Mouse (Mus musculus) heart, postnatal 25 days (tissue): ENCODE data around the gene Olfr65. TPM values are rescaled to one million over a fixed set of nuclear protein-coding genes. Genes with fewer than 3 reads are reported as not detected.

Source experiments
- DNase-seq: peaks from one replicate; pipeline ENCODE4 v3.0.0; 2022; ENCODE audit warnings: low spot score
- intact Hi-C: fragments of 180-260 bp; cut with DNase I; formaldehyde crosslinking; loops from one replicate; pipeline ENCODE4 v1.15.1; 2025
- total RNA-seq, 2 experiments: library from RNA; stranded (reverse); gene quantifications; 2 replicates each; pipeline ENCODE4 v1.2.3; 2021

Gene Olfr65
- total RNA-seq: not detected

- intact Hi-C loops: no loop called here
- no peak for DNase-seq
Observed at GRCm38 (mm10) chr7:103903187-103903586, at the start of gene Olfr65. TSS of gene Olfr65 (plus strand) at chr7:103903487.

DNA sequence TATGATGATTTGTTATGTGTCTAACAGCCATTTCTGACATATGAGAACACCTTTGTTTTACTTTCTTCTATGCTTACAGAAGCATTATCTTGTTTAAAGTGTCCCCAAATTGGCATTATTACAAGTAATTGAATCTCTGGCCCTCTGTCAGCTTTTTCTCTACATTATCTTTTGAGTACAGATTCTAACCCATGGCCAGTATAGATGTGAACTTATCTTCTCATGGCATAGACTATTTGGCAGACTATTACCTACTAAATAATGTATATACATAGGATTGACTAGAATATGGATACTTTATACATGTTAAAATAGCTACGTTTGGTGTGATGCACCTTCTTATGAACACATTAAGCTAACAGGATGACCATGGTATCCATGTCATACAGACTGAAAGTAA is 48.6 kb upstream of the Olfr65 start:
- DNase-seq: no peak

DNA sequence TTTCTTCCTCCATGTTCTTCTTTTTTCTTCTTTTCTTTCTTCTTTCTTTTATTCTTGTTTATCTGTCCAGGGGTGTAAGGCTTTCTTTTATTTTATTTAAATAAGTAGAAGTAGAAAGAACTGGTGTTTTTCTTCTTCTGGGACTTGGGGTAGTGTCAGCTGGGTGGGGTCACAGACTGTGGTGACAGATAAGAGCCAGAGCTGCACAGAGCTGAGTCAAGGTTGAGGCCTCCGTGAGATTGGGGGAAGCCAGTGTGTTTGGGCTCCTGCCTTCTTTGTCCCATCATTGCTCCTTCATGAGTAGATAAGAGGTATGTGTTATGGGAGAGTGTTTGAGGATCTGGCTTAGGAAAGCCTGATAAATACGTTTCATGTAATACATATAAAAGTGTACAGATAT is 44.2 kb upstream of the Olfr65 start:
- intact Hi-C loops: no loop called here
- no peak for DNase-seq

More for the DNA sequence above, 48.6 kb upstream of the Olfr65 start:
- intact Hi-C loops: no loop called here

- intact Hi-C loops: no loop called here
- DNase-seq: peak; percentile 7
Observed at GRCm38 (mm10) chr7:103860855-103861254, 42.4 kb upstream of the Olfr65 start.

DNA sequence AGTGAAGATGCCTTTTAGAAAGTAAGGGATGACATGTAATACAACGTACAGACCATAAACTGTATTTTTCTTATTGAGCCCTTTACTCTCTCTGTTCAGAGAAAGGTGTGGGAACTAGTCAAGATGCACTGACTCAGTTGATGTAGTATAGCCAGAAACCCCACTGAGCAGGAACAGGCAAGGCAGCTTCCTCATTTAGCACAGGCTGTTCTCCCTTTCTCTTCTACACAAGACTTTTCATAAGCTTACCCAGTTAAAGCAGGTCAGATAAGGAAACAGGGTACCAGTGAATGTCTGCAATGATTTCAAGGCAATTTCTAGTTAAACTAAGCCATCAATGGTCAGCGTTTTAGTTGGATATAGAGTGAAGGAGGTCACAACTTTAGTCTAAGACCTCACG is 41.8 kb upstream of the Olfr65 start:
- intact Hi-C loops: no loop called here
- no peak for DNase-seq

DNA sequence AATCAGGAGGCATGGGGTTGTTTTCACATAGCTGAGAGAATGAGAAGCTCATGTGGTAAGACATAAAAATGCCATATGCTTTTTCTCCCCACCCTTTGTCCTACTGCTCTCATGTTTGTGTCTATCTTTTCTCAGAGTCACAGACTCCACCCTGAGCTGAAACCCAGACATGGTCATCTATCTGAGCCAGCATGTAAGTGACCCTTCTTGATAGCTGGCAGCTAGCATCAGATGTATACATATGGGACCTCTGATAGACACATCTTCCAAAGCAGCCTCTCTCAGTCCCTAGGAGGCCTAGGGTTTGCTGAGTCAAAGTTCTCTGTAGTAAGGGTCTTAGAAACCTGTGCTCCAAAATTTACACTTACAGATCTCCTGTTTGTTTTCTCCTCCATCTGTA is 37.6 kb upstream of the Olfr65 start:
- intact Hi-C loops: no loop called here
- no peak for DNase-seq

- intact Hi-C loops: loop anchor here (5.0 kb wide), 1 partner anchor 78 kb away; the partner anchor contains the start of gene Olfr67
- no peak for DNase-seq
Observed at GRCm38 (mm10) chr7:103870667-103871066, 32.6 kb upstream of the Olfr65 start.

GRCm38 (mm10) chr7:103873064-103873463 is 30.2 kb upstream of the Olfr65 start:
- no peak for DNase-seq
- intact Hi-C loops: loop anchor here (5.0 kb wide), 1 partner anchor 81 kb away; the partner anchor contains the start of gene Olfr67

DNA sequence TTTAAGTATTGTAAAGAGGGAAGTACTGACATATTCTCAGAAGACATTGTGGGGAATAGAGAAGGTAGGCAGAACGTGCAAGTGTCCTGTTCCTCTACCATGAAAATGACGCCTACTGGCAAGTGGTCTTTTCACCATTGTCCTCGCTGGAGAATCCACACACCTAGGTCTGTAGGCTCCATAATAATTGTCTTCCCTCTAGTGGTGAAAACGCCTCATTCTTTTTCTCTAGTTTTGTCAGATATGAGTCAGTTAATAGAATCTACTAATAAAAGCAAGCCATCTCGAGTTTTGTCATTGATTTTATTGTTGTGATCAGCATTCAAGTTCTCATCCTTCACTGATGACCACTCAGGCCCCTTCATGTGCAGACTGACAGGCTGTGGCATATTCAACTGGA is 28.8 kb upstream of the Olfr65 start:
- intact Hi-C loops: loop anchor here (5.0 kb wide), 1 partner anchor 82 kb away; the partner anchor contains the start of gene Olfr67
- no peak for DNase-seq

- intact Hi-C loops: no loop called here
- DNase-seq: no peak
Observed at GRCm38 (mm10) chr7:103877093-103877492, 26.2 kb upstream of the Olfr65 start.

DNA sequence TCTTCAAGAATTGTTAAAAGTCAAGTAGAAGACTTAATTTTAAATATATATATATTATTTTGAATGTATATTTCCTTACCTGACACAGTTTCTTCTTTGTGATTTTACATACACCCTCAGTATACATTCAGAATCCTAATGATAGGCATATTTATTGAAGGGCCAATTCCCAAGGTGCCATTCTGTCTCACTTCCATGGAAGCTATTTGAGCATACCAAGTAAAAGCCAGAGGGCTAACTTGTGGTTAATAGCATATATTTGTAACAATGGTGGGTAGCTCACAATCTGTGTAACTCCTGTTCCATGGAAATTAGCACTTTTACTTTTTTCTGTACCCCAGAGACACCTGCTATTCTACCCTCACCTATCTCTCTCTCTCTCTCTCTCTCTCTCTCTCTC is 17.1 kb upstream of the Olfr65 start, which contains the start of gene Olfr66:
Gene Olfr66 (minus strand): TSS at position 101 of the 400 bp plus-strand sequence.
- DNase-seq: no peak
- intact Hi-C loops: no loop called here

DNA sequence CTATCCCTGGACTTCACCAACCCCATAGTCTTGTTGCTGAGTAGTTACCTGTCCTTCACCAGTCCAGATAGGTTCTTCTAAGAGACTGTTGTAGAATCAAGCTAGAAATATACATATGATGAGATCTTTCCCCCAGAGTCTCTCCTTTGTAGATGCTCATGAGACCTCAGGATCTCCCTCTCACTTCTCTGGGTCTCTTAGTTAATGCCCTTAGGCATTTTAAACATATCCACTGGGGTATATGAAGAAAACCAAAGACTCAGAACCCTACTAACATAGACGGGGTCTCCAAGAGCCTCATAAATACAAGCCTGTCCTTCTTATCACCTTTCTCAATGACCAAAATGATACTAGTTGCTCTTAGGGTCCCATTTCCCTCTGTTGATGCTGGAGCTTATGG is 8.9 kb upstream of the Olfr65 start, which contains the start of gene Olfr64:
Gene Olfr64 (minus strand): TSS at position 101 of the 400 bp plus-strand sequence.
- no peak for DNase-seq
- intact Hi-C loops: no loop called here

DNA sequence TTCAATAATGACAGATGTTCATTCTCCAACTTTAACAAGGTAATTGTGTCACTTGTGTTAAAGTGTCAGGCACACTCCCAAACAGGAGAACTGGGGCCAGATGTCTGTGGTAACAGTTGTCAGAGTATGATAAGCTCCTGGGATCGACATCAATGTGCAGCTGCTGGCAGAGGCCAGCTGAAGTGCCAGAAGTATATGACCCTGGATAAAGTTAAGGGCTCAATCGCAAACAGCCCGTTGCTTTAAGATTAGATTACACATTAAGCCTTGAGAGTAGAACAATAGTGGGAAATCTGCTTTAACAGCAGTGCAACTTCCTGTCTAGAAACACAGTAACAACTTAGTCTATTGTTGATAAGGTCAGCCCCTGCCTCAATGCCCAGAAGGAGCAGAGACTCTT is 6.8 kb downstream of the Olfr65 start:
- intact Hi-C loops: no loop called here
- DNase-seq: no peak

GRCm38 (mm10) chr7:103912969-103913511 is 9.8 kb downstream of the Olfr65 start:
- intact Hi-C loops: loop anchor here (1.0 kb wide), 1 partner anchor 120 kb away; no protein-coding TSS in a partner anchor
- DNase-seq: no peak

DNA sequence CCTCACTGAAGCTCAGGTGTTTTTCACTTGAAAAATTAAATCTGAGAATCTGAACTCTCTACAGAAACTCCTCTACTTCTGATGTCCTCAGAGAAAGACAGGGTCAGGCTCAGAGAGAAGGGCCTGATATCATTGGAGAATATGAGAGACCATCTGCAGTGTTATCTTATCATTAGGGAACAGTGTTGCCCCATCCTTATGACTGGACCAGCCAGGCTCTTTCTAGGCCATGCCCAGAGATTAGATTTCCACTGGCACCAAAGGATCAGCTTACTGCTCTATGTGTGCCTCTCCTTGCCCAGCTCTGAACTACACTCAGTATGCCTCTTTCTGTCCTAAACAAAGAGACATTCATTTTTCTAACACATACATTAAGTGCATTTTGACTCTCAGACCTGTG is 12.1 kb downstream of the Olfr65 start:
- intact Hi-C loops: no loop called here
- no peak for DNase-seq

DNA sequence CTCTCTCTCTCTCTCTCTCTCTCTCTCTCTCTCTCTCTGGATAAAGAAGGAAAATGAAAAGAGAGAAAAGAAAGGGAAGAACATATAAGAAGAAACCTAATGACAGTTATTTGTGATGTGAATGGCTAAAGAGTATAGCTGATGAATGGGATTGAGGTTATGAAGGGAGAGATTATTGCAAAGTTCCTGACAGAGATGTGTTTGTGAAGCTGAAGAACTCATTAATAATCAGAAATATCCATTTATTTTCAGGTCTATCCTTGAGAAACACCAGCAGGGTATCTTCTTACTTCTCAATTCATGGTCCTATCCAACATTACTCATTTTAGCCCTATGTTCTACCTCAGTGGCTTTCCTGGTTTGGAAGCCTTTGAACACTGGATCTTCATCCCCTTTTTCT is 25.2 kb downstream of the Olfr65 start, which contains the start of gene Olfr631:
Gene Olfr631 (plus strand): TSS at position 301 of the 400 bp plus-strand sequence.
- intact Hi-C loops: no loop called here
- DNase-seq: no peak

DNA sequence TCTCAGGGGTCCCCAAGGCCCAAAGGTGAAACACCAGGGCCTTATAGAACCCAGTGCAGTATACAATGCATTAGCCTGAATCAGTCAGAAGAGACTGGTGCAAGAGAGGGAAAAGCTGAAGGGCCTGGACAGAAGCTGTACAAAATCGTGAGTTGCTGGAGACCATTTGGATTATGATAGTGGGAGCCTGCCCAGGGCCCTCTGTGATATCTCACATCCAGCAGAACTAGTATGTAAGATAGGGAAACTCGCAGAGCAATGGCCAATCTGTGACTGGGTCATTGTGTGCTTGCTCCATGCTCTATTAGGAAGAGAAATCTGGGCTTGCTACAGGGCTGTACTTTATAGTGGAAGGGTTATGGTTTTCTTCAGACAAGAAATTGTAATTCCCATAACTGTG is 31.0 kb downstream of the Olfr65 start, which contains the start of gene Olfr632:
Gene Olfr632 (plus strand): TSS at position 84 of the 400 bp plus-strand sequence.
- intact Hi-C loops: no loop called here
- DNase-seq: no peak

DNA sequence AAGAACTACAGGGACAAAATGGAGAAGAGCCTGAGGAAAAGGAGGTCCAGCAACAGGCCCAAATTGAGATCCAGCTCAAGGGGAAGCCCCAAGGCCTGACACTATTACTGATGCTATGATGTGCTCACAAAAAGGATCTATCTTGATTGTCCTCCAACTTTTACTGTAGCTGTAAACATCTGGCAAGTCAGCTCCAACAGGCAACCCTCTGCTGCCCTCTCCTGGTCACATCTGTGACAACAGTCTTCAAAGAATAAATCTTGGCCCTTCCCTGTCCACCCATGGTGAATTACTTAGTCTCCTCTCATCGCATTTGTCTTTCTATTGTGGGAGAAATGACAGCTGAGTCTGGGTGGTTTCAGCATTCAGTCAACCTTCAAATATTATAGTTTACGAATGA is 39.4 kb downstream of the Olfr65 start:
- intact Hi-C loops: loop anchor here (2.0 to 5.0 kb wide), 2 partner anchors 150 to 1435 kb away; no protein-coding TSS in a partner anchor
- DNase-seq: no peak

DNA sequence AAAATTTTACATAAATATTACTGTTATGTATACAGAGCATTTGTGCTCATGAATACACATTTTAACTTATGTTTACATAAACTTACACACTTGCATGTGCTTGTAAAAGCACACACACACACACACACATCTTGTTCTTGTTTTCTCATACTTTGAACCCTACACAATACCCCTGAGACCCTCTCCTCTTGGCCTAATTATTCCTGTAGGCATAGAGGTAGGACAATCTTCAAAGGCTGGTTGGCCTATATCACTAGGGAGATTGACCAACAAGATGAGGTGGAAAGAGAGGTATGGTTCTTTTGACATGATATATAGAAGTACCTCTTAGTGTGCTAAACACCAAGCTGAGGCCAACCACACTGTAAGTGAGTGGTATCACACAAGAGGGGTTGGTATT is 40.9 kb downstream of the Olfr65 start, which contains the start of gene Olfr633:
Gene Olfr633 (plus strand): TSS at position 301 of the 400 bp plus-strand sequence.
- no peak for DNase-seq
- intact Hi-C loops: loop anchor here (5.0 kb wide), 1 partner anchor 1437 kb away; no protein-coding TSS in a partner anchor
